Mouse (Mus musculus): ENCODE measurements around the gene Car10.

The Car10 gene

GRCm38 (mm10) chr11:93594033-93594432 is 496.2 kb downstream of the Car10 start:
- no peak for DNase-seq

- DNase-seq = no peak
Measured at GRCm38 (mm10) chr11:93598175-93598574, 500.3 kb downstream of the Car10 start.

- DNase-seq = no peak
Measured at GRCm38 (mm10) chr11:93599755-93600154, 501.9 kb downstream of the Car10 start.

GRCm38 (mm10) chr11:93603575-93603974 is 505.7 kb downstream of the Car10 start:
- DNase-seq = no peak

- no peak for DNase-seq
Measured at GRCm38 (mm10) chr11:93607111-93607510, 509.3 kb downstream of the Car10 start.

- no peak for DNase-seq
Measured at GRCm38 (mm10) chr11:93608716-93609115, 510.9 kb downstream of the Car10 start.

GRCm38 (mm10) chr11:93612071-93612470 is 514.2 kb downstream of the Car10 start:
- DNase-seq = no peak

- no peak for DNase-seq
Measured at GRCm38 (mm10) chr11:93614851-93615250, 517.0 kb downstream of the Car10 start.

GRCm38 (mm10) chr11:93623605-93624004 is 525.8 kb downstream of the Car10 start:
- no peak for DNase-seq

- no peak for DNase-seq
Measured at GRCm38 (mm10) chr11:93639410-93639809, 541.6 kb downstream of the Car10 start.

GRCm38 (mm10) chr11:93640954-93641353 is 543.1 kb downstream of the Car10 start:
- no peak for DNase-seq

GRCm38 (mm10) chr11:93642331-93642730 is 544.5 kb downstream of the Car10 start:
- no peak for DNase-seq

- no peak for DNase-seq
Measured at GRCm38 (mm10) chr11:93643006-93643405, 545.2 kb downstream of the Car10 start.

- DNase-seq = no peak
Measured at GRCm38 (mm10) chr11:93643436-93643835, 545.6 kb downstream of the Car10 start.

- DNase-seq = no peak
Measured at GRCm38 (mm10) chr11:93646216-93646615, 548.4 kb downstream of the Car10 start.

Data from kidney, postnatal 10 days (tissue).